17 mouse cellular contexts compared by ENCODE assay signal in genomic region chr17:63195496-63195895, GRCm38 (mm10).
"Had no signal": no experiment of that assay in that cellular context is flagged by ENCODE, and none has a peak within 500 bp of the region (broad histone marks: within the 10 kb centered on the region; RNA-seq: fewer than 3 reads in every experiment).

No protein-coding gene starts in this region.

- H3K9ac ChIP-seq: lung, embryonic 15.5 days; midbrain, embryonic 13.5 days; midbrain, embryonic 15.5 days; neural tube, embryonic 12.5 days; stomach, embryonic 15.5 days had no signal

- H3K36me3 ChIP-seq: lung, embryonic 15.5 days; midbrain, embryonic 13.5 days; midbrain, embryonic 15.5 days; neural tube, embryonic 12.5 days; stomach, embryonic 15.5 days had no signal

- DNase-seq: lung, adult 2 months; lung, postnatal 14 days; lung, postnatal 36 days; right cerebral cortex, postnatal 14 days; thymus, adult 2 months; thymus, postnatal 25 days; thymus, postnatal 4 days had no signal

- H3K27me3 ChIP-seq: lung, embryonic 15.5 days; megakaryocyte, embryonic 14.5 days; midbrain, embryonic 13.5 days; midbrain, embryonic 15.5 days; neural tube, embryonic 12.5 days; stomach, embryonic 15.5 days had no signal

- H3K4me3 ChIP-seq: lung, embryonic 15.5 days; megakaryocyte, embryonic 14.5 days; midbrain, embryonic 13.5 days; midbrain, embryonic 15.5 days; neural tube, embryonic 12.5 days; stomach, embryonic 15.5 days had no signal

- H3K4me1 ChIP-seq: midbrain, embryonic 13.5 days; neural tube, embryonic 12.5 days; stomach, embryonic 15.5 days had no signal

- H3K27ac ChIP-seq: lung, embryonic 15.5 days; macrophage; midbrain, embryonic 13.5 days; midbrain, embryonic 15.5 days; neural tube, embryonic 12.5 days; stomach, embryonic 15.5 days; stomach, postnatal 0 days had no signal

- H3K9me3 ChIP-seq: lung, embryonic 15.5 days; megakaryocyte, embryonic 14.5 days; midbrain, embryonic 13.5 days; midbrain, embryonic 15.5 days; neural tube, embryonic 12.5 days; stomach, embryonic 15.5 days had no signal

- ATAC-seq: lung, postnatal 0 days; midbrain, embryonic 13.5 days; midbrain, embryonic 15.5 days had no signal

- H3K4me2 ChIP-seq: lung, embryonic 15.5 days; midbrain, embryonic 11.5 days; midbrain, embryonic 13.5 days; midbrain, embryonic 15.5 days; neural tube, embryonic 12.5 days; stomach, embryonic 15.5 days had no signal
